Mouse (Mus musculus) ES-E14 (cell line): ENCODE measurements around the gene Olfr594. TPM values are rescaled to one million over a fixed set of nuclear protein-coding genes. Genes with fewer than 3 reads are reported as not detected.
"Not testable (repeated sequence)": the region's sequence is repeated elsewhere in the genome, so short reads cannot be mapped to it uniquely, and the experiment has no call there.

ENCODE experiments used
- DNase-seq: peaks from one replicate; pipeline ENCODE4 v3.0.0-alpha.2; 2013; ENCODE audit warnings: low read depth, low spot score
- H3K27ac ChIP-seq: 2 replicates; pipeline ENCODE4 v1.5.1; 2012; ENCODE audit warnings: low read depth, mild to moderate bottlenecking, low read length, moderate library complexity, mixed read lengths; ENCODE audit not compliant: poor library complexity, insufficient read depth, severe bottlenecking
- H3K36me3 ChIP-seq: 2 replicates; pipeline ENCODE4 v1.6.1; 2012; ENCODE audit warnings: mild to moderate bottlenecking, low read length, moderate library complexity, mixed read lengths; ENCODE audit not compliant: control insufficient read depth, poor library complexity, insufficient read depth, severe bottlenecking
- H3K4me1 ChIP-seq, 2 experiments: fragments of 150-350 bp in 1 of 2; sonication (generic) in 1 of 2; 2 replicates each; pipeline ENCODE4 v1.6.1; 2012; ENCODE audit warnings: low read length in 2 of 2, mild to moderate bottlenecking in 1 of 2, mixed read lengths in 1 of 2; ENCODE audit not compliant: control insufficient read depth in 2 of 2, insufficient read depth in 2 of 2, poor library complexity in 1 of 2
- H3K4me3 ChIP-seq, 2 experiments: fragments of 150-350 bp in 1 of 2; sonication (generic) in 1 of 2; 2 replicates each; pipeline ENCODE4 v1.5.1; 2012; ENCODE audit warnings: low read length in 2 of 2, low read depth in 1 of 2, mild to moderate bottlenecking in 1 of 2, mixed read lengths in 1 of 2; ENCODE audit not compliant: insufficient read depth in 1 of 2, poor library complexity in 1 of 2, severe bottlenecking in 1 of 2
- H3K9ac ChIP-seq: 2 replicates; pipeline ENCODE4 v1.6.1; 2012; ENCODE audit warnings: low read depth, mild to moderate bottlenecking, low read length, mixed read lengths; ENCODE audit not compliant: poor library complexity, insufficient read depth, severe bottlenecking
- H3K9me3 ChIP-seq: fragments of 150-350 bp; sonication (generic); 2 replicates; pipeline ENCODE4 v1.6.1; 2012; ENCODE audit warnings: low read depth, mild to moderate bottlenecking, low read length; ENCODE audit not compliant: control insufficient read depth, insufficient read depth
- CHD2 ChIP-seq: IDR thresholded peaks from 2 replicates; pipeline ENCODE4 v1.6.1; 2014; ENCODE audit warnings: mild to moderate bottlenecking, low read depth, low read length, inconsistent platforms
- HCFC1 ChIP-seq: IDR thresholded peaks from 2 replicates; pipeline ENCODE4 v1.6.1; 2012; ENCODE audit warnings: low read length, inconsistent platforms, borderline replicate concordance; ENCODE audit not compliant: insufficient read depth
- MAFK ChIP-seq: IDR thresholded peaks from 2 replicates; pipeline ENCODE4 v1.6.1; 2014; ENCODE audit warnings: mild to moderate bottlenecking, low read depth, low read length, inconsistent platforms; ENCODE audit not compliant: insufficient read depth
- ZC3H11A ChIP-seq: IDR thresholded peaks from 2 replicates; pipeline ENCODE4 v1.6.1; 2012; ENCODE audit warnings: low read depth, mild to moderate bottlenecking, inconsistent platforms, low read length, borderline replicate concordance
- ZNF384 ChIP-seq: IDR thresholded peaks from 2 replicates; pipeline ENCODE4 v1.6.1; 2012; ENCODE audit warnings: low read depth, low read length, inconsistent platforms
- in situ Hi-C, 2 experiments: fragments of 600-800 bp; cut with MboI; formaldehyde crosslinking; loops; one replicate each; pipeline ENCODE4 v1.15.1; 2025; ENCODE audit warnings: low sequenced_read_pairs in 2 of 2, inconsistent platforms in 1 of 2; ENCODE audit not compliant: unreplicated experiment in 2 of 2
- total RNA-seq: library from RNA; depleted of rRNA; stranded (reverse); fragments of 300-350 nt; gene quantifications from 2 replicates; pipeline ENCODE4 v1.2.3, GENCODE M21; 2012; rRNA removed

Olfr594 gene
- not detected in 2 replicates for total RNA-seq

GRCm38 (mm10) chr7:103216696-103217095 lies at the start of gene Olfr594:
Gene Olfr594, plus strand, starts transcription at chr7:103216996.
- H3K4me1 ChIP-seq: no peaks in the 10 kb centered on the region
- no peak within 1 kb of the TSS for H3K27ac ChIP-seq
- no peak within 1 kb of the TSS for H3K9ac ChIP-seq
- no peaks in the 10 kb centered on the region for H3K36me3 ChIP-seq
- no peak within 1 kb of the TSS for H3K4me3 ChIP-seq
- in situ Hi-C loops: no loop called here
- TF ChIP-seq CHD2 (no peak), MAFK (no peak), HCFC1 (no peak), ZNF384 (no peak), ZC3H11A (no peak)
- H3K9me3 ChIP-seq: no peaks in the 10 kb centered on the region
- DNase-seq: no peak

- Histone ChIP-seq H3K36me3 (no peaks in the 10 kb centered on the region), H3K9me3 (no peaks in the 10 kb centered on the region), H3K4me3 (no peak overlapping the region), H3K27ac (no peak overlapping the region), H3K9ac (no peak overlapping the region), H3K4me1 (no peaks in the 10 kb centered on the region)
- no peak for DNase-seq
- in situ Hi-C loops: no loop called here
- TF ChIP-seq CHD2: no peak
- no peak for TF ChIP-seq ZC3H11A
- no peak for TF ChIP-seq ZNF384
Measured at GRCm38 (mm10) chr7:103169697-103170096, 47.1 kb upstream of the Olfr594 start.

- in situ Hi-C loops: no loop called here
- Histone ChIP-seq H3K9me3 (no peaks in the 10 kb centered on the region), H3K9ac (no peak within 1 kb of the TSS), H3K27ac (no peak within 1 kb of the TSS), H3K4me3 (no peak within 1 kb of the TSS), H3K4me1 (no peaks in the 10 kb centered on the region), H3K36me3 (no peaks in the 10 kb centered on the region)
- no peak for TF ChIP-seq ZC3H11A
- no peak for TF ChIP-seq ZNF384
- TF ChIP-seq MAFK: no peak
- no peak for TF ChIP-seq CHD2
- TF ChIP-seq HCFC1: no peak
- no peak for DNase-seq
Measured at GRCm38 (mm10) chr7:103178240-103178639, 38.6 kb upstream of the Olfr594 start, which contains the start of gene Olfr591. Gene Olfr591, minus strand, starts transcription at chr7:103178340.

- H3K9ac ChIP-seq, DNase-seq, H3K4me3 ChIP-seq, H3K27ac ChIP-seq, H3K9me3 ChIP-seq, H3K4me1 ChIP-seq, in situ Hi-C loops, H3K36me3 ChIP-seq: not testable (repeated sequence)
Measured at GRCm38 (mm10) chr7:103184503-103184902, 32.3 kb upstream of the Olfr594 start, which contains the start of gene Olfr592. Gene Olfr592, plus strand, starts transcription at chr7:103184803.

- Histone ChIP-seq H3K9me3 (no peaks in the 10 kb centered on the region), H3K4me1 (no peaks in the 10 kb centered on the region), H3K27ac (no peak within 1 kb of the TSS), H3K36me3 (no peaks in the 10 kb centered on the region), H3K9ac (no peak within 1 kb of the TSS), H3K4me3 (no peak within 1 kb of the TSS)
- in situ Hi-C loops: no loop called here
- TF ChIP-seq HCFC1: no peak
- no peak for TF ChIP-seq MAFK
- TF ChIP-seq ZC3H11A: no peak
- TF ChIP-seq ZNF384: no peak
- TF ChIP-seq CHD2: no peak
- DNase-seq: no peak
Measured at GRCm38 (mm10) chr7:103211562-103211961, 5.2 kb upstream of the Olfr594 start, which contains the start of gene Olfr593. Gene Olfr593, plus strand, starts transcription at chr7:103211862.

GRCm38 (mm10) chr7:103212050-103212449 lies 4.7 kb upstream of the Olfr594 start:
- H3K9ac ChIP-seq, H3K9me3 ChIP-seq, DNase-seq, H3K36me3 ChIP-seq, H3K4me3 ChIP-seq, H3K27ac ChIP-seq, H3K4me1 ChIP-seq, in situ Hi-C loops: not testable (repeated sequence)

- DNase-seq, H3K4me3 ChIP-seq, in situ Hi-C loops, H3K27ac ChIP-seq, H3K9me3 ChIP-seq, H3K36me3 ChIP-seq, H3K9ac ChIP-seq, H3K4me1 ChIP-seq: not testable (repeated sequence)
Measured at GRCm38 (mm10) chr7:103252405-103252804, 35.6 kb downstream of the Olfr594 start, which contains the start of gene Usp17ld. Gene Usp17ld, minus strand, starts transcription at chr7:103252505.
